In genomic region chr17:46454539-46454938, GRCm38 (mm10) we compare ENCODE assay signal across 10 mouse cellular contexts. TPM values are rescaled to one million over a fixed set of nuclear protein-coding genes. Genes with fewer than 3 reads are reported as not detected.
A peak's percentile ranks its signal among the peaks of the same experiment; 100 is the strongest.
DNase-seq lines count a peak whose midpoint lies in the region; ATAC-seq and TF ChIP-seq lines count a peak whose summit lies in the region.
"Had no signal": no experiment of that assay in that cellular context is flagged by ENCODE, and none has a peak within 500 bp of the region (broad histone marks: within the 10 kb centered on the region; RNA-seq: fewer than 3 reads in every experiment).

No protein-coding gene starts in this region.

- H3K27me3 ChIP-seq in heart, embryonic 14.5 days (ENCODE audit: control insufficient read depth, insufficient read depth, low read length) = peaks cover 43% of the 10 kb centered on the region
- no peaks in the 10 kb centered on the region; the same call in 1 of the 2 replicates for H3K27me3 ChIP-seq in hindbrain, embryonic 15.5 days
- H3K27me3 ChIP-seq in midbrain, embryonic 12.5 days = peaks cover 54% of the 10 kb centered on the region
- no peaks in the 10 kb centered on the region for H3K27me3 ChIP-seq in cerebellum, adult 2 months (ENCODE audit: control insufficient read depth, insufficient read depth, low read length)

- no peak for TF ChIP-seq CTCF in cerebellum, adult 2 months (IDR thresholded peaks at IDR 0.05; ENCODE audit: borderline replicate concordance, insufficient read depth, low read depth, low read length)

- no peaks in the 10 kb centered on the region for H3K36me3 ChIP-seq in heart, embryonic 14.5 days (ENCODE audit: control insufficient read depth, insufficient read depth, low read length)
- no peaks in the 10 kb centered on the region; the same call in 1 of the 2 replicates for H3K36me3 ChIP-seq in hindbrain, embryonic 15.5 days
- H3K36me3 ChIP-seq in midbrain, embryonic 12.5 days = peaks cover 7% of the 10 kb centered on the region

- WGBS in heart, embryonic 14.5 days = 3% methylated on average over 9 of the region's 9 CpGs
- WGBS in hindbrain, embryonic 15.5 days = 5% methylated on average over 9 of the region's 9 CpGs
- WGBS in midbrain, embryonic 12.5 days = 0% methylated on average over 9 of the region's 9 CpGs
- 23% methylated on average over 9 of the region's 9 CpGs for WGBS in cerebellum, adult 2 months

- peak overlapping the region; percentile 31 to 49; a peak in 3 of 4 replicates for H3K4me3 ChIP-seq in heart, embryonic 14.5 days (ENCODE audit: control insufficient read depth in 1 of 2, insufficient read depth in 1 of 2, low read depth in 1 of 2, low read length in 2 of 2)
- H3K4me3 ChIP-seq in brown adipose tissue, adult 24 weeks (ENCODE audit: insufficient read depth, low read depth, low read length) = peak overlapping the region; percentile 1; the same call in 1 of the 2 replicates
- peak overlapping the region; percentile 25; the same call in 1 of the 2 replicates for H3K4me3 ChIP-seq in hindbrain, embryonic 15.5 days
- peak overlapping the region; percentile 42 for H3K4me3 ChIP-seq in midbrain, embryonic 12.5 days
- no peak overlapping the region for H3K4me3 ChIP-seq in cerebellum, adult 2 months (replicated peaks; ENCODE audit: insufficient read depth, low read depth, low read length)

- no peak for ATAC-seq in heart, embryonic 14.5 days (ENCODE audit: insufficient number of reproducible peaks, insufficient read depth, low FRiP score, low read depth)
- ATAC-seq in hindbrain, embryonic 15.5 days (ENCODE audit: low FRiP score, low read depth) = no peak
- peak; percentile 44; the same call in 1 of the 2 replicates for ATAC-seq in midbrain, embryonic 12.5 days (ENCODE audit: low FRiP score, low read depth)
- ATAC-seq: CD4-positive, CD25-positive, alpha-beta regulatory T cell, adult 4 months had no signal

- H3K27ac ChIP-seq in heart, embryonic 14.5 days (replicated peaks in 1 of 2; ENCODE audit: control insufficient read depth in 1 of 2, insufficient read depth in 1 of 2, low read depth in 2 of 2, low read length in 2 of 2) = no peak overlapping the region
- H3K27ac ChIP-seq in brown adipose tissue, adult 24 weeks (replicated peaks; ENCODE audit: low read depth, low read length) = no peak overlapping the region
- no peak overlapping the region for H3K27ac ChIP-seq in hindbrain, embryonic 15.5 days (replicated peaks)
- H3K27ac ChIP-seq in midbrain, embryonic 12.5 days (replicated peaks) = peak overlapping the region; percentile 71; the same call in 1 of the 2 replicates
- no peak overlapping the region for H3K27ac ChIP-seq in cerebellum, adult 2 months (ENCODE audit: insufficient read depth, low read length)

- no peak for DNase-seq in heart, postnatal 4 days
- DNase-seq in cerebellum, adult 2 months = no peak
- DNase-seq in cerebellum, adult 18-20 months = no peak
- no peak for DNase-seq in left cerebral cortex, postnatal 25 days (ENCODE audit: low spot score in 2 of 2)

- TF ChIP-seq POLR2A in cerebellum, adult 2 months (IDR thresholded peaks at IDR 0.05; ENCODE audit: borderline replicate concordance, insufficient read depth, low read length) = no peak

- H3K9ac ChIP-seq in heart, embryonic 14.5 days (ENCODE audit: low read length) = peak overlapping the region; percentile 64
- H3K9ac ChIP-seq in hindbrain, embryonic 15.5 days = no peak overlapping the region
- H3K9ac ChIP-seq in midbrain, embryonic 12.5 days (replicated peaks) = peak overlapping the region; percentile 62; the same call in 1 of the 2 replicates

- peak overlapping the region; percentile 88 for H3K4me2 ChIP-seq in heart, embryonic 14.5 days (ENCODE audit: low read length)
- H3K4me2 ChIP-seq in hindbrain, embryonic 15.5 days = peak overlapping the region; percentile 58
- H3K4me2 ChIP-seq in midbrain, embryonic 12.5 days (replicated peaks) = peak overlapping the region; percentile 71

- no peaks in the 10 kb centered on the region for H3K9me3 ChIP-seq in heart, embryonic 14.5 days (ENCODE audit: control insufficient read depth, low read length)
- H3K9me3 ChIP-seq in hindbrain, embryonic 15.5 days = no peaks in the 10 kb centered on the region
- no peaks in the 10 kb centered on the region for H3K9me3 ChIP-seq in midbrain, embryonic 12.5 days

- peaks cover 30 to 38% of the 10 kb centered on the region in 2 experiments for H3K4me1 ChIP-seq in heart, embryonic 14.5 days (ENCODE audit: control insufficient read depth in 2 of 2, insufficient read depth in 2 of 2, low read length in 2 of 2)
- H3K4me1 ChIP-seq in brown adipose tissue, adult 24 weeks (ENCODE audit: control insufficient read depth, insufficient read depth, insufficient read length, low read length) = peaks cover 3% of the 10 kb centered on the region; the same call in 1 of the 2 replicates
- H3K4me1 ChIP-seq in hindbrain, embryonic 15.5 days (replicated peaks) = peaks cover 34% of the 10 kb centered on the region
- peaks cover 40% of the 10 kb centered on the region for H3K4me1 ChIP-seq in midbrain, embryonic 12.5 days
- peaks cover 11% of the 10 kb centered on the region for H3K4me1 ChIP-seq in cerebellum, adult 2 months (ENCODE audit: control insufficient read depth, insufficient read depth, low read length)

- intact Hi-C loops in left cerebral cortex, postnatal 25 days (cut with DNase I) = no loop called here

RNA-seq across cellular contexts. Expression of gene Slc22a7, which starts 16.3 kb away (rescaled TPM):
- polyA plus RNA-seq in heart, embryonic 14.5 days (2014; fragmentation: Nextera tagmentation; extraction: Ambion mirVana) = not detected in 2 replicates
- total RNA-seq in heart, postnatal 4 days (2021) = not detected
- polyA plus RNA-seq in brown adipose tissue, adult 24 weeks (2012; ENCODE audit: insufficient read depth, insufficient read length, missing spikeins) = not detected in 2 replicates
- polyA plus RNA-seq in hindbrain, embryonic 15.5 days (2015; fragmentation: Nextera tagmentation; extraction: Ambion mirVana) = 0.10 TPM in 1 of 2 replicates, not detected in the other
- not detected in 2 replicates for polyA plus RNA-seq in midbrain, embryonic 12.5 days (2016; fragmentation: Nextera tagmentation; extraction: Ambion mirVana)
- polyA plus RNA-seq in cerebellum, adult 2 months (2012; rRNA removed) = 0.71 and 0.72 TPM in 2 replicates
- total RNA-seq in left cerebral cortex, postnatal 25 days (2021) = under 1 TPM in 1 of 2 experiments, not detected in 1; 0.25 TPM
- polyA plus RNA-seq: CD4-positive, CD25-positive, alpha-beta regulatory T cell, adult 4 months; gonadal fat pad, adult 2 months had no signal

RNA-seq across cellular contexts. Expression of gene Crip3, which starts 25.8 kb away (rescaled TPM):
- polyA plus RNA-seq in heart, embryonic 14.5 days (2014; fragmentation: Nextera tagmentation; extraction: Ambion mirVana) = 0.61 and 1.3 TPM in 2 replicates
- under 1 TPM; 0.36 to 0.52 TPM for total RNA-seq in heart, postnatal 4 days (2021)
- polyA plus RNA-seq in brown adipose tissue, adult 24 weeks (2012; ENCODE audit: insufficient read depth, insufficient read length, missing spikeins) = not detected in 2 replicates
- polyA plus RNA-seq in hindbrain, embryonic 15.5 days (2015; fragmentation: Nextera tagmentation; extraction: Ambion mirVana) = 2.8 and 3.0 TPM in 2 replicates
- 1.4 and 1.6 TPM in 2 replicates for polyA plus RNA-seq in midbrain, embryonic 12.5 days (2016; fragmentation: Nextera tagmentation; extraction: Ambion mirVana)
- 3.7 and 4.6 TPM in 2 replicates for polyA plus RNA-seq in cerebellum, adult 2 months (2012; rRNA removed)
- 1 to 10 TPM; 6.2 to 6.6 TPM for total RNA-seq in left cerebral cortex, postnatal 25 days (2021)
- polyA plus RNA-seq: CD4-positive, CD25-positive, alpha-beta regulatory T cell, adult 4 months had no signal

RNA-seq across cellular contexts. Expression of gene Ttbk1, which starts 32.9 kb away (rescaled TPM):
- 0.16 and 0.18 TPM in 2 replicates for polyA plus RNA-seq in heart, embryonic 14.5 days (2014; fragmentation: Nextera tagmentation; extraction: Ambion mirVana)
- under 1 TPM; 0.33 to 0.45 TPM for total RNA-seq in heart, postnatal 4 days (2021)
- polyA plus RNA-seq in brown adipose tissue, adult 24 weeks (2012; ENCODE audit: insufficient read depth, insufficient read length, missing spikeins) = not detected in 2 replicates
- 8.6 and 8.9 TPM in 2 replicates for polyA plus RNA-seq in hindbrain, embryonic 15.5 days (2015; fragmentation: Nextera tagmentation; extraction: Ambion mirVana)
- 5.0 and 5.5 TPM in 2 replicates for polyA plus RNA-seq in midbrain, embryonic 12.5 days (2016; fragmentation: Nextera tagmentation; extraction: Ambion mirVana)
- 46.7 and 47.4 TPM in 2 replicates for polyA plus RNA-seq in cerebellum, adult 2 months (2012; rRNA removed)
- 100 to 1,000 TPM; 133 to 141 TPM for total RNA-seq in left cerebral cortex, postnatal 25 days (2021)

RNA-seq across cellular contexts. Expression of gene Dnph1, which starts 42.0 kb away (rescaled TPM):
- polyA plus RNA-seq in heart, embryonic 14.5 days (2014; fragmentation: Nextera tagmentation; extraction: Ambion mirVana) = 25.8 and 26.4 TPM in 2 replicates
- 10 to 100 TPM in 1 of 2 experiments, 1 to 10 TPM in 1; 9.5 to 10.2 TPM for total RNA-seq in heart, postnatal 4 days (2021)
- 0.87 TPM in 1 of 2 replicates, not detected in the other for polyA plus RNA-seq in brown adipose tissue, adult 24 weeks (2012; ENCODE audit: insufficient read depth, insufficient read length, missing spikeins)
- polyA plus RNA-seq in hindbrain, embryonic 15.5 days (2015; fragmentation: Nextera tagmentation; extraction: Ambion mirVana) = 21.8 and 22.4 TPM in 2 replicates
- 53.1 and 58.0 TPM in 2 replicates for polyA plus RNA-seq in midbrain, embryonic 12.5 days (2016; fragmentation: Nextera tagmentation; extraction: Ambion mirVana)
- 5.3 and 5.6 TPM in 2 replicates for polyA plus RNA-seq in cerebellum, adult 2 months (2012; rRNA removed)
- 1 to 10 TPM; 3.2 to 3.6 TPM for total RNA-seq in left cerebral cortex, postnatal 25 days (2021)
